Mouse (Mus musculus) heart, embryonic 13.5 days (tissue): ENCODE data around the gene Cd2. TPM values are rescaled to one million over a fixed set of nuclear protein-coding genes. Genes with fewer than 3 reads are reported as not detected.

Experiments
- ATAC-seq: fragments of 200-750 bp; cut with Nextera tagmentation; 2 replicates; pipeline ENCODE4 v1.8.0; 2017; ENCODE audit warnings: moderate TSS enrichment; ENCODE audit not compliant: insufficient number of reproducible peaks, low FRiP score, low TSS enrichment; ENCODE audit errors: extremely low read depth
- H3K27ac ChIP-seq: fragments of 300-500 bp; sonication (generic); replicated peaks from 2 replicates; pipeline ENCODE4 v1.5.1; 2015; ENCODE audit warnings: moderate library complexity, mild to moderate bottlenecking, inconsistent platforms
- H3K27me3 ChIP-seq: fragments of 300-500 bp; sonication (generic); replicated peaks from 2 replicates; pipeline ENCODE4 v1.6.1; 2015; ENCODE audit warnings: mild to moderate bottlenecking, inconsistent platforms
- H3K36me3 ChIP-seq: fragments of 300-500 bp; sonication (generic); 2 replicates; pipeline ENCODE4 v1.6.1; 2015; ENCODE audit warnings: mild to moderate bottlenecking, inconsistent platforms
- H3K4me1 ChIP-seq: fragments of 300-500 bp; sonication (generic); 2 replicates; pipeline ENCODE4 v1.6.1; 2015; ENCODE audit warnings: inconsistent platforms
- H3K4me2 ChIP-seq: fragments of 300-500 bp; sonication (generic); 2 replicates; pipeline ENCODE4 v1.6.1; 2015; ENCODE audit warnings: inconsistent platforms, mild to moderate bottlenecking, moderate library complexity
- H3K4me3 ChIP-seq: fragments of 300-500 bp; sonication (generic); 2 replicates; pipeline ENCODE4 v1.5.1; 2015; ENCODE audit warnings: moderate library complexity, mild to moderate bottlenecking, inconsistent platforms
- H3K9ac ChIP-seq: fragments of 300-500 bp; sonication (generic); 2 replicates; pipeline ENCODE4 v1.6.1; 2015; ENCODE audit warnings: inconsistent platforms, mild to moderate bottlenecking, moderate library complexity
- H3K9me3 ChIP-seq: fragments of 300-500 bp; sonication (generic); 2 replicates; pipeline ENCODE4 v1.6.1; 2016; ENCODE audit warnings: inconsistent platforms
- WGBS: fragments of 180-500 bp; shearing (Covaris S2); methylation state at CpG from one replicate; pipeline ENCODE4 v1.1.7; 2015; ENCODE audit warnings: mixed read lengths; 5-methylcytosine and 5-hydroxymethylcytosine counted together
- polyA plus RNA-seq: library from polyadenylated mRNA; unstranded; fragments of >200 nt; fragmentation: Nextera tagmentation; extraction: Ambion mirVana; gene quantifications from 2 replicates; pipeline ENCODE4 v1.2.1, GENCODE M21; 2015

Cd2 gene
- polyA plus RNA-seq, 1 experiment from 2014 or later: not detected

DNA sequence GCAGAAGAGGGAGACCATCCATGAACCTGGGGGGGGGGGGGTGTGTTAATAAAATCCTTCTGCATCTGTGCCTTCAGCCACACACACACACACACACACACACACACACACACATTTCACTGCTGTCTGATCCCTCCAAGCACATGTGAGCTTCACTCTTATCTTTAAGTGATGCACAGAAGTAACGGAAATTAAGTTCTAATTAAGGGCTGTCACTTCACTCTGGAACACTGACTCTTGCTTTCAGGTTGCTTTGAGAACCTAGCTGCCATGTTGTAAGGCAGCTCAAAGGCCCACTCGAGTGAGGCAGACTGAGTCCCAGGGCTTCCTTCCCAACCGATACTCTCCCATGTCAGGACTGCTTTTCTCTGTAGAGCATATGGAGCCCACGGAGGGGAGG is 5.9 kb downstream of the Cd2 start:
- no peak overlapping the region for H3K4me2 ChIP-seq
- no peaks in the 10 kb centered on the region for H3K36me3 ChIP-seq
- H3K4me3 ChIP-seq: no peak overlapping the region
- no peak overlapping the region for H3K27ac ChIP-seq
- no peaks in the 10 kb centered on the region for H3K9me3 ChIP-seq
- no peaks in the 10 kb centered on the region; the same call in 1 of the 2 replicates for H3K27me3 ChIP-seq
- 57% methylated on average over 4 of the region's 4 CpGs for WGBS
- H3K9ac ChIP-seq: no peak overlapping the region
- H3K4me1 ChIP-seq: peaks cover 24% of the 10 kb centered on the region
- ATAC-seq: no peak

DNA sequence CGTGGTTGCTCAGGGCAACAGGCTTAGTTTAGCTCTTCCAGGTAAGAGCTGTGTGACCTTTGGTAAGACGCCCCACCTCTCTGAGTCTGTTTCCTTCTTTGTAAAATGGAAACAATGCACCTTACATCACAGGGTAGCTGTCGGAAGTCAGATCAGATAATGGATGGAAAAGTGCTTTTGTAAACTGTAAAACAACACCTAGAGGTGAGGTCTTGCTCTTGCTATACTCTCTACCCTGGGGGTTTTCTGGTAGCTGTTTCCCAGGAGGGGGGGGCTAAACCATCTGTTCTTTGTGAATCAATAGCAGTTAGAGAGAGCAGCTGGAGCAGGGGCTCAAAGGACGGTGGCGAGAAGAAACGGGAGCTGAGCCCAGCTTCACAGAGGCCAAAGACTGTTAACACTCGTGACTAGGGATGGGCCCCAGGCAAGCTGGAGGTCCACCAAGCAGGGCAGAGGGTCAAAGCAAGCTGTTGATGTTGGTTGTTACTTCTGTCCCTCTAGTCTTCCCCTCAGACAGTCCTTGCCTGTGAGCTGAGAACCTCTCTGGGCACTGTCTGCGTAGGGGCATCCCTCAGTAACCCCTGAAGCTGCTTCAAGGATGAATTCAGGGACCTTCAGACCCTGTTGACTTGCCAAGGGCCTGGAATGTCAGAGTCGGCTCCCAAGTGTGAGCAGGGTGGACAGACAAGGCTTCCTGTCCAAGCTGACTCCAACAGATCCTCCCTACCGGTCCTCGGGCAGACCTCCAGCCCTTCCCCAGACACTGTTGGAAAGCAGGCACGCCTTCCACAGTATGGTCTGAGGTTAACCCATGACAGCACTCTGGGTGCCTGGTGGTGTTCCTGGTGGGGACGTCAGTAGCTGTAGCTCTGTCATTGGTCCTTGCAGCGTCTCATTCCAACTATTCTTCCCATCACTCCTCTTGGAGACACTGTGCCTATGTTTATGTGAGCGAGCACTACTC is 7.1 kb downstream of the Cd2 start:
- H3K27me3 ChIP-seq: no peaks in the 10 kb centered on the region; the same call in 1 of the 2 replicates
- H3K4me1 ChIP-seq: peaks cover 24% of the 10 kb centered on the region
- no peak overlapping the region for H3K4me2 ChIP-seq
- WGBS: 46% methylated on average over 15 of the region's 15 CpGs
- no peak for ATAC-seq
- H3K9ac ChIP-seq: no peak overlapping the region
- H3K36me3 ChIP-seq: no peaks in the 10 kb centered on the region
- H3K9me3 ChIP-seq: no peaks in the 10 kb centered on the region
- peak overlapping the region; percentile 25 for H3K27ac ChIP-seq
- H3K4me3 ChIP-seq: no peak overlapping the region

DNA sequence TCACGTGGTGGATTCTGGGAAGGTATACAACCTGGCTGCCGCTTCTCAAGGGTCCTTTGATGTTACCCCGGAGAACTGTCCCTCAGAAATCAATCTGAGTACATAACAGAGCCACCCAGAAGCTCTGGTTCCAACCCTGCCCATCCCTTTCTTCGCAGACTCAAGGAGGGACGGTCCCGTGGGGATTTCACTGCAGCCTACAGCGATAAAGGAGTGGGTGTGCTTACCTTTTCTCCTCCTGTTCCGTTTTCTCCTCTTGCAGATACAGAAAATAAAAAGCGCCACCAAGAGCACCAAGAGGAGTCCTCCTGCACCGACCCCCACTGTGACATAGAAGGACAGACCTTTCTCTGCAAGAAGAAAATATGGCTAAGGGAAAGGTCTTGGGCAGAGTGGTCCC is 8.2 kb downstream of the Cd2 start:
- H3K36me3 ChIP-seq: no peaks in the 10 kb centered on the region
- 77% methylated on average over 10 of the region's 10 CpGs for WGBS
- no peak overlapping the region for H3K4me2 ChIP-seq
- H3K27ac ChIP-seq: no peak overlapping the region
- no peak overlapping the region for H3K9ac ChIP-seq
- ATAC-seq: no peak
- no peaks in the 10 kb centered on the region for H3K9me3 ChIP-seq
- no peaks in the 10 kb centered on the region; the same call in 1 of the 2 replicates for H3K27me3 ChIP-seq
- no peak overlapping the region for H3K4me3 ChIP-seq
- H3K4me1 ChIP-seq: peaks cover 24% of the 10 kb centered on the region

DNA sequence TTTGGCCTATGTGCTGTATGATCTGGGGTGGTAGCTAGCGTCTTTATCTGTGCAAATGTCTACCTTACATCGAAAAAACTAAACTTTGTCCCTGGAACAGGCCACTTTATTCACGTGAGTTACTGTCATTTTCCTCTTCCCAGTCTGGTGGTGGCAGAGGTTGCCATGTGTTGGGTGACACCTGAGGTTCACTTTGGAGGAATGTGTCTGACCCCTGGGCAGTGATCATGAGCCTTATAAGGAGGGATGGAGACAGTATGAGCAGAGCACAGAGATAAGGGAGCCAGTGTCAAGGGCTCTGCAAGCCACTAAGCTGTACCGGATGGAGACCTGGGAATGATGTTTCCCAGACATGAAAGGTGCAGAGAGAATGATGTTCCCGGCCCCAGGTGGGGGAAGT is 9.3 kb downstream of the Cd2 start:
- Histone ChIP-seq H3K9ac (no peak overlapping the region), H3K4me3 (no peak overlapping the region), H3K27me3 (no peaks in the 10 kb centered on the region; the same call in 1 of the 2 replicates), H3K4me2 (no peak overlapping the region), H3K36me3 (no peaks in the 10 kb centered on the region), H3K9me3 (no peaks in the 10 kb centered on the region), H3K27ac (no peak overlapping the region), H3K4me1 (peaks cover 26% of the 10 kb centered on the region)
- ATAC-seq: no peak
- WGBS: 57% methylated on average over 5 of the region's 5 CpGs

DNA sequence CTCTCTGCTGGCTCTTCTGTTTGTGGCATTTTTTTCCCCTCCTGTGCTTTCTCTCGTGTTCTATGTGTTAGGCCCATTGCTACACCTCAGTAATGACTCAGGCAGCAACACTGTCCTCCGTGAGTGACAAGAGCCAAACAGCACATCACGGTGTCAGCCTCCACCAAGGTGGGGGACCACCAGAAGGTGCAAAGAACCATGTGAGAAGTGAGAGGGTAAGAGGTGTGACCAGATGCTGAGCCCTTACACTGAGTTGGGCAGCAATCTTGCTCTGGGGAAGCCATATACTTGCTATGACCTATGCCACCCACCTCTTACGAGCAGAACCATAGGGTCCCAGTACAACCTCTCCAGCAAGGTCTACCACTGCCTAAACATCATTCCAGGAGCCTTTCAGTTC is 9.9 kb downstream of the Cd2 start:
- Histone ChIP-seq H3K9me3 (no peaks in the 10 kb centered on the region), H3K4me3 (no peak overlapping the region), H3K4me2 (no peak overlapping the region), H3K9ac (no peak overlapping the region), H3K4me1 (peaks cover 26% of the 10 kb centered on the region), H3K27ac (no peak overlapping the region), H3K27me3 (no peaks in the 10 kb centered on the region; the same call in 1 of the 2 replicates), H3K36me3 (no peaks in the 10 kb centered on the region)
- WGBS: 78% methylated on average over 4 of the region's 4 CpGs
- no peak for ATAC-seq

DNA sequence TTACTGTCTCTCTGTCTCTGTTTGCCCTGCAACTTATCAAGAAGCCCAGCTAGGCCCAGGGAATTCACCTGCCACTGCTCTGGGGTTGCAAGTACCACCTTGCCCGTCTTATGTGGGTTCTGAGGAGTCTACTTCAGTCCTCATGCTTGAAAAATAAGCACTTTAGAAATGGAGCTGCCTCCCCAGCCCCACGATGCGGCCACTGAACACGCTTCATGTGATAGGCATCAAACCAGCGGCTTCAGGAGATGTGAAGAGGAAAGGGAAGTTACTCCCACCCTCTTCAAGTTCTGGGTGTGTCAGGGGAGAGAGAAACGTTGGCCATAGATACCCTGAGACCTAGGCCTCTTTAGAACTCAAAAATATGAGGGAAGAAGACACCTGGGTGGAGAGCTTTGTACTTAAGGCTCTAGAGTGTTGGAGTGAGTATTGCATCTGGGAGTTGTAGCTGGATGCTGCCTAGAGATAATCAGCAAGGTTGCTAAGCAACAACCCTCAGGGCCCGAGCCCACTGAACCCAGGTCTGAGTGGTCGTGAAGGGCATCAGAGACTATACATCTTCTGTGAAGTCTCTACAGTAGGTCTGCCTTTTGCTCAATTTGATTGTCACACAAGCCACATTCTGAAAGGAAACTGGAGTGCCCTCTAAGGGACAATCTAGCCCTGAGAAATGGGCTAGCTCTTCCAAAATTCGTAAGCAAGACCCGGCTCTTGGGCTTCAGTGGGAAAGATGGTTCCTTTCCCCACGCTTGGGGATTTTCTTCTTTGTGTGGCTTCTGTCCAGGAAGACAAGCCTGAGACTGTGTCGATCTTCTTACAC is 11.0 kb downstream of the Cd2 start:
- H3K9me3 ChIP-seq: no peaks in the 10 kb centered on the region
- WGBS: 61% methylated on average over 12 of the region's 12 CpGs
- H3K4me2 ChIP-seq: no peak overlapping the region
- H3K27me3 ChIP-seq: no peaks in the 10 kb centered on the region; the same call in 1 of the 2 replicates
- no peak overlapping the region for H3K27ac ChIP-seq
- peaks cover 20% of the 10 kb centered on the region for H3K4me1 ChIP-seq
- no peak for ATAC-seq
- no peak overlapping the region for H3K9ac ChIP-seq
- no peak overlapping the region for H3K4me3 ChIP-seq
- no peaks in the 10 kb centered on the region for H3K36me3 ChIP-seq

DNA sequence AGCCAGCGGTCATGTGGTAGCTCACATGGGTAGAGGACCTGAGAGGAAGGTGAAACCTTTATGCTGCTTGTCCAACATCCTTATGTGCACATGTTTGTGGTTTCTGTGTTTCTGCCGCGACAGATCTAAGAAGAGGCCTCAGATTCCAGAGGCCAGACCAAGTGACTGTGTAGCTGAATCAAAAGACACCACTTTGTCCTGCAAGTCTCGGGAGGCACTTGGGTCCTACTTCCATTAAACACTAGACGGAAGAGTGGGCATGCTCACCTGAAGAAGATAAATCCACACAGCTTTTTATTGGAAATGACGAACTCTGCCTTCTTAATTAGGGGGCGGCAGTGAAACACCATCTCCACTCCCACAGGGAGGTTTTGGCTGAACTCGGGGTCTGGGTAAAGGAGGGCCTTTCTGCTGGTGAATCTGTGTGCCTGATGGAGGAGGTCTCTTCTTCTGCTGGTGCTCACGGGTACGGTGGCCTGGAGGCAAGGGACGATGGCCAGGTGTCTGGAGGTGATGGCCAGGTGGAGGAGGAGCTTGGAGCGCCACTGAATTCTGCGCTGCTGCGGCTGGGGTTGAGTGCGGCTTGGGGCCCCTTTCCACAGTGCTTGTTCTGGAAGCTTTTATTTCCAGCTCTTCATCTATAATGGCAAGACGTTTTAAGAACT is 12.0 kb downstream of the Cd2 start:
- H3K4me1 ChIP-seq: peaks cover 11% of the 10 kb centered on the region
- ATAC-seq: no peak
- 78% methylated on average over 16 of the region's 16 CpGs for WGBS
- H3K4me3 ChIP-seq: no peak overlapping the region
- no peaks in the 10 kb centered on the region; the same call in 1 of the 2 replicates for H3K27me3 ChIP-seq
- H3K4me2 ChIP-seq: no peak overlapping the region
- no peaks in the 10 kb centered on the region for H3K9me3 ChIP-seq
- no peaks in the 10 kb centered on the region for H3K36me3 ChIP-seq
- H3K27ac ChIP-seq: no peak overlapping the region
- H3K9ac ChIP-seq: no peak overlapping the region

DNA sequence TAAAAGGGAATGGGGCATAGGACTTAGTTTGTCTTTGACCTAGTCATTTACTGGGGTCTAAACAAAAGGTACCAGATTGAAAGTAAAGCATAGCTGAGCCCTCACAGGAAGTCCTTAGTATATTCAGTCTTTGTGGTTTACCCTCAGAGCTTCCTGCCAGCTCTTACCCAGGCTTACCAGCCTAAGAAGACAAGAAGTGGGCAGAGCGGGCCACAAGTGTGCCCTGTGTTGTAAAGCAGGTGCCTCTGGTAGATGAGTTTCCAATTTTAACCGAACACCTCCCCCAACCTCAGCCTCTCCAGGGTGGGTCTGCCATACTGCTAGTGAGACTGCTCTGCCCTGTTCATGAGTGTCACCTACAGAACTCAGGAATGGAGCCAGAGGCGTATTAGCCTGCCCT is 12.9 kb downstream of the Cd2 start:
- no peaks in the 10 kb centered on the region for H3K36me3 ChIP-seq
- H3K9me3 ChIP-seq: no peaks in the 10 kb centered on the region
- no peak overlapping the region for H3K9ac ChIP-seq
- WGBS: 74% methylated on average over 3 of the region's 3 CpGs
- H3K27me3 ChIP-seq: no peaks in the 10 kb centered on the region; the same call in 1 of the 2 replicates
- no peak overlapping the region for H3K4me3 ChIP-seq
- H3K4me1 ChIP-seq: 0 out of 2 replicates have a peak, but pooled peaks cover 3% of the 10 kb centered on the region
- no peak overlapping the region for H3K4me2 ChIP-seq
- no peak overlapping the region for H3K27ac ChIP-seq
- no peak for ATAC-seq

DNA sequence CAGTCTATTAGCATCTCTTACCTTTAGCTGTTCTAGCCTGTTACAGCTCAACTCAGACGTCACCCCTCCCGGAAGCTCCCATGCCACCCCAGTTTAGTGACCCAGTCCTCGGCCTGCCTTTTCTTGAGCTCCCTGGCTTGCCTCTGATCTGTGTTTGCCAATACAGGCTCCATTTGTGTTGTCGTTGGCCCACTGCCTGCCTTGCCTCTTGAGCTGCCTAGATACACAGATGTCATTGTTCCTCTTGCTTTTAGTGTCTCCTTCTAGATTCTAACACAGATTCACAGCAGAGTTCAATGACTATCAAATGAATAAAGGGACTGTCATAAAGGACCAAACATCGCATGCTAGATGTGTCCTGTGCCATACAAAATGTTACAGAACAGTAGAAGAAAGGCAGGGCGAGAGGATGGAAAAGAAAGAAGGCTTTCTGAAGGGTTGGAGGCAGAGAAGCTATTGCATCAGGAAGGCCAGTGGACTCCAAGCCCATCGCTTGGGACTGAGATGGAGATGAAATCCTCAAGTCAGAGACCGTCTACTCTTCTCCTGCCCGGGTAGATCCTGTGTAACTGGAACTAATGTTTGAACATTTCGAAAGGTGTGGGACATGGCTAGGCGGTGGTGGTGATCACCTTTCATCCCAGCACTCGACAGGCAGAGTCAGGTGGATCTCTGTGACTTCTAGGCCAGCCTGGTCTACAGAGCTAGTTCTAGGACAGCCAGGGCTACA is 13.5 kb downstream of the Cd2 start:
- Histone ChIP-seq H3K4me3 (no peak overlapping the region), H3K9me3 (no peaks in the 10 kb centered on the region), H3K9ac (no peak overlapping the region), H3K4me1 (0 out of 2 replicates have a peak, but pooled peaks cover 2% of the 10 kb centered on the region), H3K27me3 (no peaks in the 10 kb centered on the region; the same call in 1 of the 2 replicates), H3K4me2 (no peak overlapping the region), H3K36me3 (no peaks in the 10 kb centered on the region), H3K27ac (no peak overlapping the region)
- no peak for ATAC-seq
- WGBS: 81% methylated on average over 12 of the region's 12 CpGs

DNA sequence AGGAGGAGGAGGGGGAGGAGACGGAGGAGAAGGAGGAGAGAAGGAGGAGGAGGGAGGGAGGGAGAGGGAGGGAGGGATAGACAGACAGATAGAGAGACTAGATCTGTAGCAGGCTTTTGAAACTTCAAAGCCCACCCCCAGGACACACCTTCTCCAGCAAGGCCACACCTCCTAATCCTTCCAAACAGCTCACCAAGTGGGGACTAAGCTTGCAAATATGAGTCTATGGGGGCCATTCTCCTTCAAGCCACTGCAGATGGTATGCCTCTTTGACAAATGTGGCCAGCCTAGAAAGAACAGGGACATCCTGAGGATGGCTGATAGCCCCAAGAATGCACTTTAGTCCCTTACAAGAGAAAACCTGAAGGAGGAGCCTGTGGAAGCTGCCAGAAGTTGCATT is 15.6 kb downstream of the Cd2 start:
- Histone ChIP-seq H3K4me3 (no peak overlapping the region), H3K9ac (no peak overlapping the region), H3K4me1 (0 out of 2 replicates have a peak, but pooled peaks cover 2% of the 10 kb centered on the region), H3K36me3 (no peaks in the 10 kb centered on the region), H3K4me2 (no peak overlapping the region), H3K27me3 (no peaks in the 10 kb centered on the region; the same call in 1 of the 2 replicates), H3K9me3 (0 out of 2 replicates have a peak, but pooled peaks cover 5% of the 10 kb centered on the region), H3K27ac (no peak overlapping the region)
- no peak for ATAC-seq
- WGBS: 78% methylated on average over 1 of the region's 1 CpGs
